Mouse (Mus musculus): ENCODE results near the gene Ankzf1. TPM values are rescaled to one million over a fixed set of nuclear protein-coding genes. Genes with fewer than 3 reads are reported as not detected.

Gene Ankzf1
- total and polyA plus RNA-seq, 2 experiments from 2014 or later, result 13.5 to 22.2 TPM

- 2% methylated on average over 8 of the region's 8 CpGs for WGBS
- Histone ChIP-seq H3K9me3 (ENCODE audit: low read length) (no peaks in the 10 kb centered on the region), H3K4me2 (ENCODE audit: low read depth) (peak overlapping the region; percentile 6; the same call in 1 of the 2 replicates), H3K27me3 (ENCODE audit: insufficient read depth, low read length) (no peaks in the 10 kb centered on the region), H3K9ac (no peak overlapping the region), H3K4me1 (ENCODE audit: insufficient read depth) (0 out of 2 replicates have a peak, but pooled peaks cover 9% of the 10 kb centered on the region), H3K27ac (ENCODE audit: low read depth, low read length) (no peak overlapping the region), H3K4me3 (ENCODE audit: low read depth, low read length) (no peak overlapping the region), H3K36me3 (ENCODE audit: insufficient read depth) (0 out of 2 replicates have a peak, but pooled peaks cover 2% of the 10 kb centered on the region)
- ATAC-seq (peak; percentile 67), DNase-seq (peak; percentile 78)
- peak; percentile 74 for TF ChIP-seq CTCF (IDR thresholded peaks at IDR 0.05; ENCODE audit: low read depth)
Measured at GRCm38 (mm10) chr1:75234606-75235005, 42.7 kb downstream of the Ankzf1 start.

- Histone ChIP-seq H3K4me2 (ENCODE audit: low read depth) (peak within 1 kb of the TSS; percentile 84), H3K27ac (ENCODE audit: low read depth, low read length) (peak within 1 kb of the TSS; percentile 85), H3K27me3 (ENCODE audit: insufficient read depth, low read length) (no peaks in the 10 kb centered on the region), H3K4me3 (ENCODE audit: low read depth, low read length) (peak within 1 kb of the TSS; percentile 69), H3K36me3 (ENCODE audit: insufficient read depth) (peaks cover 10% of the 10 kb centered on the region; the same call in 1 of the 2 replicates), H3K9ac (peak within 1 kb of the TSS; percentile 80), H3K4me1 (ENCODE audit: insufficient read depth) (0 out of 2 replicates have a peak, but pooled peaks cover 9% of the 10 kb centered on the region), H3K9me3 (ENCODE audit: low read length) (no peaks in the 10 kb centered on the region)
- 5% methylated on average over 64 of the region's 64 CpGs for WGBS
- 0 out of 2 replicates have a peak, but pooled peaks have one; percentile 2 for TF ChIP-seq CTCF (IDR thresholded peaks at IDR 0.05; ENCODE audit: low read depth)
- ATAC-seq, result peak; percentile 92
- DNase-seq, result peak; percentile 83
Measured at GRCm38 (mm10) chr1:75236117-75237050, 44.4 kb downstream of the Ankzf1 start, which contains the start of gene Dnajb2. Dnajb2 (plus strand) TSS chr1:75236406.

DNA sequence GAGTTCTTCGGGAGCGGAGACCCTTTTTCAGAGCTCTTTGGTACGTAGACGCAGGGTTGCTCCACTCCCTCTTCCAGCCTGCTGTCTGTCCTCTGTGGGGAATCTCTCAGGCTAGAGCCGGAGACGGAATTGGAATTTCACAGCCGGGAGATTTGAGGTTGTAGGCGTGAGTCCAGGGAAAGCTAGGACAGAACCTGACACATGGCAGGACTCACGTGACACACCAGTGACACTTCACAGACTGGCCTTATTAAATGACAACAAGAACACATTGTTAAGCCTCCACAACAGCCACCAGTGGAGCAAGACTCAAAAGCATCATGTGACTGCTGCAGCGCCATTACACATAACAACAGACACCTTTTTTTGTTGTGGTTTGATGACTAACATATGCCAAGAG is 47.6 kb downstream of the Ankzf1 start:
- H3K4me3 ChIP-seq (ENCODE audit: low read depth, low read length), result no peak overlapping the region
- ATAC-seq (no peak), DNase-seq (no peak)
- H3K27ac ChIP-seq (ENCODE audit: low read depth, low read length), result no peak overlapping the region
- 0 out of 2 replicates have a peak, but pooled peaks cover 9% of the 10 kb centered on the region for H3K4me1 ChIP-seq (ENCODE audit: insufficient read depth)
- no peaks in the 10 kb centered on the region for H3K27me3 ChIP-seq (ENCODE audit: insufficient read depth, low read length)
- no peak overlapping the region for H3K9ac ChIP-seq
- peaks cover 23% of the 10 kb centered on the region for H3K36me3 ChIP-seq (ENCODE audit: insufficient read depth)
- H3K4me2 ChIP-seq (ENCODE audit: low read depth), result no peak overlapping the region
- H3K9me3 ChIP-seq (ENCODE audit: low read length), result no peaks in the 10 kb centered on the region
- 84% methylated on average over 10 of the region's 10 CpGs for WGBS
- TF ChIP-seq CTCF (IDR thresholded peaks at IDR 0.05; ENCODE audit: low read depth), result no peak

- H3K4me3 ChIP-seq (ENCODE audit: low read depth, low read length), result no peak overlapping the region
- no peak for DNase-seq
- peaks cover 23% of the 10 kb centered on the region for H3K36me3 ChIP-seq (ENCODE audit: insufficient read depth)
- no peaks in the 10 kb centered on the region for H3K27me3 ChIP-seq (ENCODE audit: insufficient read depth, low read length)
- no peaks in the 10 kb centered on the region for H3K9me3 ChIP-seq (ENCODE audit: low read length)
- no peak overlapping the region for H3K27ac ChIP-seq (ENCODE audit: low read depth, low read length)
- H3K9ac ChIP-seq, result no peak overlapping the region
- no peaks in the 10 kb centered on the region for H3K4me1 ChIP-seq (ENCODE audit: insufficient read depth)
- no peak for TF ChIP-seq CTCF (IDR thresholded peaks at IDR 0.05; ENCODE audit: low read depth)
- no peak overlapping the region for H3K4me2 ChIP-seq (ENCODE audit: low read depth)
- ATAC-seq, result no peak
- 86% methylated on average over 14 of the region's 14 CpGs for WGBS
Measured at GRCm38 (mm10) chr1:75243411-75243810, 51.5 kb downstream of the Ankzf1 start.

GRCm38 (mm10) chr1:75244175-75244826 is 52.4 kb downstream of the Ankzf1 start:
- peaks cover 23% of the 10 kb centered on the region for H3K36me3 ChIP-seq (ENCODE audit: insufficient read depth)
- no peak for ATAC-seq
- H3K9ac ChIP-seq, result no peak overlapping the region
- no peak overlapping the region for H3K27ac ChIP-seq (ENCODE audit: low read depth, low read length)
- no peak for TF ChIP-seq CTCF (IDR thresholded peaks at IDR 0.05; ENCODE audit: low read depth)
- no peak overlapping the region for H3K4me3 ChIP-seq (ENCODE audit: low read depth, low read length)
- H3K27me3 ChIP-seq (ENCODE audit: insufficient read depth, low read length), result no peaks in the 10 kb centered on the region
- no peak overlapping the region for H3K4me2 ChIP-seq (ENCODE audit: low read depth)
- H3K9me3 ChIP-seq (ENCODE audit: low read length), result no peaks in the 10 kb centered on the region
- no peak for DNase-seq
- WGBS, result 89% methylated on average over 12 of the region's 12 CpGs
- no peaks in the 10 kb centered on the region for H3K4me1 ChIP-seq (ENCODE audit: insufficient read depth)

DNA sequence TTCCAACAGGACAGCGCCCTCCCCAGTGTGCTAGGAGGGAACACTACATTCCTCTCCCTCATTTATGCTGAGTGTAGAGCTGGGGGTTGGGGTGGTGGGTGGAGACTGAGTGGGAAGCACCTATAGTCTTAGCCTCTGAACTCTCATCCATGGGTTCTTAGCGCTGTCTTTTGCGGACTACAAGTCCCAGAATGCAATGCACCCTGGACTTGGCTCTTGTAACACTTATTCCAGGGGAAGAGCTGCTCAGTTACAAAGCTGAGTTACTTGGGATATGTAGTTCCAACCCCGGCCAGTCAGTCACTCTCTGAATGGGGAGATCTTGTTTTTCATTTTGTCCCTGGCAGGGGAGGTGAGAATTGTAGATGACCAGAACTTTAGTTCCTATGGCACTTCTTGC is 52.9 kb downstream of the Ankzf1 start:
- Histone ChIP-seq H3K4me2 (ENCODE audit: low read depth) (no peak overlapping the region), H3K36me3 (ENCODE audit: insufficient read depth) (peaks cover 19% of the 10 kb centered on the region), H3K9ac (no peak overlapping the region), H3K27me3 (ENCODE audit: insufficient read depth, low read length) (no peaks in the 10 kb centered on the region), H3K27ac (ENCODE audit: low read depth, low read length) (no peak overlapping the region), H3K4me1 (ENCODE audit: insufficient read depth) (no peaks in the 10 kb centered on the region), H3K9me3 (ENCODE audit: low read length) (no peaks in the 10 kb centered on the region), H3K4me3 (ENCODE audit: low read depth, low read length) (no peak overlapping the region)
- WGBS, result 17% methylated on average over 4 of the region's 4 CpGs
- TF ChIP-seq CTCF (IDR thresholded peaks at IDR 0.05; ENCODE audit: low read depth), result no peak
- DNase-seq (peak; percentile 81), ATAC-seq (peak; percentile 90)
